Comparison of ENCODE assay signal across 1 mouse cellular context in genomic region chrX:159532427-159532810, GRCm38 (mm10).
TF ChIP-seq lines count a peak whose summit lies in the region.

No protein-coding gene starts in this region.

TF ChIP-seq in MEL, 35 proteins besides CTCF, POLR2A, EP300 and RAD21 (continued from another document):
- TF ChIP-seq MXI1 (IDR thresholded peaks at IDR 0.05; ENCODE audit: low read depth, low read length) (peak; percentile 45), USF2 (IDR thresholded peaks at IDR 0.05; ENCODE audit: borderline replicate concordance in 1 of 2, insufficient read depth in 1 of 2, low read depth in 1 of 2, low read length in 2 of 2) (no peak), ELF1 (IDR thresholded peaks at IDR 0.05; ENCODE audit: low read depth, low read length) (peak; percentile 89), E2F4 (IDR thresholded peaks at IDR 0.05; ENCODE audit: borderline replicate concordance, low read depth, low read length) (peak; percentile 30; the same call in 1 of the 2 replicates), MAFK (IDR thresholded peaks at IDR 0.05; ENCODE audit: borderline replicate concordance, low read depth, low read length) (no peak)
